Mouse (Mus musculus) embryonic fibroblast, embryonic 13.5 days (primary cell): Measurements from ENCODE around the gene Gm20388.

Experiments used
- CTCF ChIP-seq: IDR thresholded peaks from 2 replicates; pipeline ENCODE4 v1.5.1; 2011; ENCODE audit warnings: mild to moderate bottlenecking, control low read depth, low read length, moderate library complexity, borderline replicate concordance; ENCODE audit not compliant: insufficient read depth
- POLR2A ChIP-seq: IDR thresholded peaks from 2 replicates; pipeline ENCODE4 v1.6.1; 2011; ENCODE audit warnings: low read depth, mild to moderate bottlenecking, control low read depth, low read length, moderate library complexity

DNA sequence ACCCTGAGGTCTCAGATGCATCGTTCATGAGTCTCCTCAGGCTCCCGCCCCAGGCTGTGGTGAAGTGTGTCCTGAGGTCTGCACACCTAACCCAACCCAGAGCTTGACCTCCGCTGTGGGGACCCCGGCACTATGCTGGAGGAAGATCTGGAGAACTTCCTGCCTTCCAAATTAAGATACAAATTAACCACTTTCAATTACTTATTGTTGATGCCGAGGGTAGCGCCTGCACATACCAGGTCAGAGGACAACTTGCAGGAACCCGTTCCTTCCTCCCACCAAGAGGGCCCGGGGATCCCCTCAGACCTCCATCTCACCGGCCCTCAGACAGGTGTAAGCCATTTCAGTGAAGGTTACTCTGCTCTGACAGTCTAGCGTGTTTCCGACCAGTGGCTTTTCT lies 1796.3 kb downstream of the Gm20388 start:
- TF ChIP-seq POLR2A (no peak), CTCF (no peak)
